Mouse (Mus musculus): ENCODE measurements around the gene Ado. TPM values are rescaled to one million over a fixed set of nuclear protein-coding genes. Genes with fewer than 3 reads are reported as not detected.

Ado gene
- 57.0 and 57.1 TPM in 2 replicates for polyA plus RNA-seq (2016; fragmentation: Nextera tagmentation; extraction: Ambion mirVana)

- H3K4me3 ChIP-seq = peak within 1 kb of the TSS; percentile 91
- peak within 1 kb of the TSS; percentile 91 for H3K27ac ChIP-seq (ENCODE audit: poor library complexity, severe bottlenecking)
- ATAC-seq (ENCODE audit: insufficient number of reproducible peaks, low FRiP score) = peak; percentile 92
- WGBS = under 1% methylated on average over 79 of the region's 79 CpGs
- peaks cover 3% of the 10 kb centered on the region; the same call in 1 of the 2 replicates for H3K36me3 ChIP-seq
- H3K4me2 ChIP-seq = peak within 1 kb of the TSS; percentile 98
- peak within 1 kb of the TSS; percentile 98 for H3K9ac ChIP-seq
- no peaks in the 10 kb centered on the region for H3K27me3 ChIP-seq (replicated peaks)
- H3K4me1 ChIP-seq (replicated peaks) = peaks cover 29% of the 10 kb centered on the region
- no peaks in the 10 kb centered on the region for H3K9me3 ChIP-seq (replicated peaks)
Measured at GRCm38 (mm10) chr10:67548877-67549731, at the start of gene Ado. TSS of gene Ado (minus strand) at chr10:67548955.

GRCm38 (mm10) chr10:67595278-67595677, 46.5 kb upstream of the Ado start:
- WGBS = 80% methylated on average over 3 of the region's 3 CpGs
- no peaks in the 10 kb centered on the region for H3K9me3 ChIP-seq (replicated peaks)
- no peak overlapping the region for H3K27ac ChIP-seq (ENCODE audit: poor library complexity, severe bottlenecking)
- H3K4me1 ChIP-seq (replicated peaks) = no peaks in the 10 kb centered on the region
- H3K4me3 ChIP-seq = no peak overlapping the region
- ATAC-seq (ENCODE audit: insufficient number of reproducible peaks, low FRiP score) = no peak
- H3K36me3 ChIP-seq = no peaks in the 10 kb centered on the region
- H3K4me2 ChIP-seq = no peak overlapping the region
- no peaks in the 10 kb centered on the region for H3K27me3 ChIP-seq (replicated peaks)
- no peak overlapping the region for H3K9ac ChIP-seq

DNA sequence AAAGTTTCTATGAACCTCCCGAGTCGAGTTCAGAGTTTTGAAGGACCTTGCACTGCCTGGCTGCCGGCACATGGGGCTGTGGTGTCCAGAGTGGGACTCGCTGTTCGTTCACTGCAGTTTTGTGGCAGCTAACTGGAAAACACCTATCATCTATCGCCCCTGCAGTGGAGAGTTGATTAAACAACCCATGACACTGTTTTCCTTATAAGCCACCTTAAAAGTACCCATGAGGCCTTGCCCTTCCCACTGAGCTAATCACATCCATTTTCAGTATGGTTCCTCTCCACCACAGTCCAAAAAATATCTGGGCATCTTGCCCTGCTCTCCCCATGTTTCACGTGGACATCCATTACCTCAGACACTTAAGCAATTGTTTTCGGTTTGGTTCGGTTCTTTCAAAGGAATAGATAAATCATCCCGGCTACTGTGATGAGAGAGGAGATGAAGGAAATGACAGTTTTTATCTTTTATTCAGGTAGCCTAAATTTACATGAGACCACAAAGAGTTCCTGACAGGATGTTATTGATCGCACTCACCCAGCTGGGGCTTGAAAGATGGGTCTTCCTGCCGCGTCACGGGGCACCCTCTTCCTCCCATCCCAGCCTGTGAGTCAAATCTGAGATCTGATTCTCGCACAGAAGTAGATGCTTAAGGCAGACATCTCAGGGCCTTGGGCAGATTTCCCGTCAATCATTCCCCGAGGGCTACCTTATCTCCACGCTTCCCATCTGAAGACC, 37.3 kb upstream of the Ado start:
- WGBS = 79% methylated on average over 18 of the region's 18 CpGs
- Histone ChIP-seq H3K27me3 (replicated peaks) (no peaks in the 10 kb centered on the region), H3K36me3 (no peaks in the 10 kb centered on the region), H3K27ac (ENCODE audit: poor library complexity, severe bottlenecking) (no peak overlapping the region), H3K9ac (no peak overlapping the region), H3K4me2 (no peak overlapping the region), H3K4me1 (replicated peaks) (peaks cover 6% of the 10 kb centered on the region; the same call in 1 of the 2 replicates), H3K9me3 (replicated peaks) (no peaks in the 10 kb centered on the region), H3K4me3 (no peak overlapping the region)
- ATAC-seq (ENCODE audit: insufficient number of reproducible peaks, low FRiP score) = no peak

- H3K4me3 ChIP-seq = no peak overlapping the region
- H3K27ac ChIP-seq (ENCODE audit: poor library complexity, severe bottlenecking) = no peak overlapping the region
- no peaks in the 10 kb centered on the region for H3K36me3 ChIP-seq
- H3K27me3 ChIP-seq (replicated peaks) = no peaks in the 10 kb centered on the region
- no peak overlapping the region for H3K4me2 ChIP-seq
- peaks cover 14% of the 10 kb centered on the region for H3K4me1 ChIP-seq (replicated peaks)
- H3K9ac ChIP-seq = no peak overlapping the region
- H3K9me3 ChIP-seq (replicated peaks) = no peaks in the 10 kb centered on the region
- WGBS = 55% methylated on average over 12 of the region's 12 CpGs
- no peak for ATAC-seq (ENCODE audit: insufficient number of reproducible peaks, low FRiP score)
Measured at GRCm38 (mm10) chr10:67581698-67582285, 33.0 kb upstream of the Ado start.

DNA sequence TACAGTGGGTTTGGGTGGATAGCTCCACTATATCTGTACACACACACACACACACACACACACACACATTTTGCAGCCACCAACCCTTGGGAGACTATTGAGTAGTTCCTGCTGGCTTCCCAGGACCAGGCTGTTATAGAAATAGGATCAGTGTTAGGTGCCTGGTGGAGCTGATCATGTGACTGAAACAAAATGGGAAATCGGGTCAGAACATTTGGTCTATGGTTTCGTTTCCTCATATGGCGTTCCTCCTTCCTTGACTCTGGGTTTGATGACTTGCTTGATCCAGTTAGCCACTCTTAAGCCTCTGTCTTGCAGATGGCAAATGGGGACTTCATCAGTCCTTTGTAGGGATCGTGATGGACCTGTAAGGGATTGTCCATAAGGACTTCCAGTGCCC, 31.1 kb upstream of the Ado start:
- ATAC-seq (ENCODE audit: insufficient number of reproducible peaks, low FRiP score) = no peak
- Histone ChIP-seq H3K4me1 (replicated peaks) (peaks cover 14% of the 10 kb centered on the region), H3K4me3 (no peak overlapping the region), H3K9ac (no peak overlapping the region), H3K36me3 (no peaks in the 10 kb centered on the region), H3K27me3 (replicated peaks) (no peaks in the 10 kb centered on the region), H3K4me2 (no peak overlapping the region), H3K9me3 (replicated peaks) (no peaks in the 10 kb centered on the region), H3K27ac (ENCODE audit: poor library complexity, severe bottlenecking) (no peak overlapping the region)
- 88% methylated on average over 4 of the region's 4 CpGs for WGBS

- Histone ChIP-seq H3K4me2 (0 out of 2 replicates have a peak overlapping the region, but pooled peaks have one; percentile 31), H3K27ac (ENCODE audit: poor library complexity, severe bottlenecking) (no peak overlapping the region), H3K36me3 (no peaks in the 10 kb centered on the region), H3K27me3 (replicated peaks) (no peaks in the 10 kb centered on the region), H3K4me1 (replicated peaks) (peaks cover 15% of the 10 kb centered on the region), H3K4me3 (no peak overlapping the region), H3K9me3 (replicated peaks) (no peaks in the 10 kb centered on the region), H3K9ac (no peak overlapping the region)
- 43% methylated on average over 8 of the region's 8 CpGs for WGBS
- ATAC-seq (ENCODE audit: insufficient number of reproducible peaks, low FRiP score) = no peak
Measured at GRCm38 (mm10) chr10:67573310-67573709, 24.6 kb upstream of the Ado start.

DNA sequence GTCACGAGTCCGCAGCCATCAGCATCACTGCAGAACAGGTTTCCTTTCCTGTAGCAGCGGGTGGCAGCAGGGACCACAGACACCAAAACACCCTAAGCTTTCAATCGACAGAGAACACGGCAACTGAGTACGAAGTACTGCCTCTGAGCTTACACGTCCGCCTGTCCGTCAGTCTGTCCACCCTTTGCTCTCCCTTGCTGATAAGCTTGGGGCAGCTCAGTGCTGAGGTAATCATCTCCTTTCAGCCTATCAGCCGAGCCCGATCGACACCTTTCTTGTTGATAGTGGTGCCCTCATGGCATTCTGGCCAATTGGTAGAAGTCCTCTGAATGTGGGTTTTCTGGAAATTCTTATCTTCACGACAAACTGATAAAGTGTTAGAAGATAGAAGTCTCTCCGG, 22.7 kb upstream of the Ado start:
- 41% methylated on average over 14 of the region's 14 CpGs for WGBS
- Histone ChIP-seq H3K4me3 (no peak overlapping the region), H3K9me3 (replicated peaks) (no peaks in the 10 kb centered on the region), H3K27me3 (replicated peaks) (no peaks in the 10 kb centered on the region), H3K9ac (no peak overlapping the region), H3K36me3 (no peaks in the 10 kb centered on the region), H3K4me2 (0 out of 2 replicates have a peak overlapping the region, but pooled peaks have one; percentile 6), H3K27ac (ENCODE audit: poor library complexity, severe bottlenecking) (no peak overlapping the region), H3K4me1 (replicated peaks) (peaks cover 11% of the 10 kb centered on the region; the same call in 1 of the 2 replicates)
- ATAC-seq (ENCODE audit: insufficient number of reproducible peaks, low FRiP score) = no peak

DNA sequence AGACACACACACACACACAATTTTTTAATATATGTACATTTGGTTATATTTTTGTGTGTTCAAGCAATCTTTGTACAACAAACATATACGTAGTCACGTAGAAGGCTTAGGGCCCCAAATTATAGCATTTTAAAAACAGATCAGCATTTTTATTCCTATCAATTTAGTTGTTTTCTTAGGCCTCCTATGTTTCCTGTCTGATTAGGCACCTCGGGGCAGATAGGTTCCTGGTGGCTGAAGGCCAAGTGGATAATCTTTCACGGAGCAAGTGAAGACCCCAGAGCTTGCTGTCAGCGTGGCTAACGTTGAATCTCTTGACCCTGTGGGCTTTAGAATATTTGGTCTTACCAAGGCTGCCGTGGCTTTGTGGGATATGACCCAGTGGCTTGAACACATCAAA, 20.8 kb upstream of the Ado start:
- peaks cover 11% of the 10 kb centered on the region; the same call in 1 of the 2 replicates for H3K4me1 ChIP-seq (replicated peaks)
- H3K4me2 ChIP-seq = no peak overlapping the region
- no peak overlapping the region for H3K4me3 ChIP-seq
- ATAC-seq (ENCODE audit: insufficient number of reproducible peaks, low FRiP score) = no peak
- no peak overlapping the region for H3K27ac ChIP-seq (ENCODE audit: poor library complexity, severe bottlenecking)
- H3K9me3 ChIP-seq (replicated peaks) = no peaks in the 10 kb centered on the region
- no peaks in the 10 kb centered on the region for H3K27me3 ChIP-seq (replicated peaks)
- H3K36me3 ChIP-seq = no peaks in the 10 kb centered on the region
- H3K9ac ChIP-seq = no peak overlapping the region
- 51% methylated on average over 7 of the region's 7 CpGs for WGBS

DNA sequence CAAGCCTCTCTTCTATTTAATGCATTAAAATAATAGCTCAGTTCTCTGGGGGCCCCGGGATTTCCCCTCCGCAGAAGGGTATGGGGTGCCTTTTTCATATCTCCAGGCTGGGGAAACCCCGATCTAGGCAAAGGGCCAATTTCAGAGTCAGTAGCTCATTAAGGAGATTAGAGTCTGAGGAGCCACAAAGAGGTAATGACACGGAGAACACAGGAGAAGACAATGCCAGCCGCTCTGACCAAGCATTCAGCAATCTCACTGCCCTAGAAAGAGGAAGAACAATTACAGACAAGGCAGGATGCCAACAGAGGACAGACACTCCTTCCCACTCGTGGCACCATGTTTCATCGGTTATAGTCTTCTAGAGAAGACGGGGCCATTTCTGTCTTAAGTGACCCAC, 17.3 kb upstream of the Ado start:
- WGBS = 67% methylated on average over 8 of the region's 8 CpGs

GRCm38 (mm10) chr10:67564509-67564908, 15.8 kb upstream of the Ado start:
- Histone ChIP-seq H3K9me3 (replicated peaks) (no peaks in the 10 kb centered on the region), H3K36me3 (no peaks in the 10 kb centered on the region), H3K4me1 (replicated peaks) (no peaks in the 10 kb centered on the region), H3K27ac (ENCODE audit: poor library complexity, severe bottlenecking) (no peak overlapping the region), H3K9ac (no peak overlapping the region), H3K27me3 (replicated peaks) (no peaks in the 10 kb centered on the region), H3K4me3 (no peak overlapping the region), H3K4me2 (no peak overlapping the region)
- WGBS = 90% methylated on average over 7 of the region's 7 CpGs
- no peak for ATAC-seq (ENCODE audit: insufficient number of reproducible peaks, low FRiP score)

More for the DNA sequence above, 17.3 kb upstream of the Ado start:
- H3K4me1 ChIP-seq (replicated peaks) = no peaks in the 10 kb centered on the region
- no peaks in the 10 kb centered on the region for H3K36me3 ChIP-seq
- no peak for ATAC-seq (ENCODE audit: insufficient number of reproducible peaks, low FRiP score)
- H3K4me3 ChIP-seq = no peak overlapping the region
- H3K9ac ChIP-seq = no peak overlapping the region
- H3K9me3 ChIP-seq (replicated peaks) = no peaks in the 10 kb centered on the region
- H3K27me3 ChIP-seq (replicated peaks) = no peaks in the 10 kb centered on the region
- H3K27ac ChIP-seq (ENCODE audit: poor library complexity, severe bottlenecking) = no peak overlapping the region
- H3K4me2 ChIP-seq = no peak overlapping the region

GRCm38 (mm10) chr10:67561185-67561584, 12.4 kb upstream of the Ado start:
- Histone ChIP-seq H3K9me3 (replicated peaks) (0 out of 2 replicates have a peak, but pooled peaks cover 4% of the 10 kb centered on the region), H3K4me3 (no peak overlapping the region), H3K36me3 (no peaks in the 10 kb centered on the region), H3K9ac (no peak overlapping the region), H3K27me3 (replicated peaks) (no peaks in the 10 kb centered on the region), H3K4me1 (replicated peaks) (no peaks in the 10 kb centered on the region), H3K4me2 (no peak overlapping the region), H3K27ac (ENCODE audit: poor library complexity, severe bottlenecking) (no peak overlapping the region)
- no peak for ATAC-seq (ENCODE audit: insufficient number of reproducible peaks, low FRiP score)
- 76% methylated on average over 1 of the region's 1 CpGs for WGBS
